Mouse (Mus musculus) kidney, adult 2 months (tissue): Measurements from ENCODE around the gene Cblb.

Experiments used
- CTCF ChIP-seq: fragments of 200-500 bp; conservative IDR thresholded peaks from 2 replicates; pipeline ENCODE4 v1.5.1; 2011; ENCODE audit warnings: low read depth, mild to moderate bottlenecking, control low read depth, low read length, moderate library complexity, mixed read lengths; ENCODE audit not compliant: insufficient read depth, insufficient read length
- POLR2A ChIP-seq: fragments of 200-500 bp; IDR thresholded peaks from one replicate; pipeline ENCODE4 v1.6.1; 2011; ENCODE audit warnings: low read depth, low read length, control low read depth

GRCm38 (mm10) chr16:52044985-52045384, 14.0 kb downstream of the Cblb start:
- TF ChIP-seq POLR2A = no peak
- no peak for TF ChIP-seq CTCF
